Mouse (Mus musculus) adrenal gland, adult 8-10 months (tissue): Measurements from ENCODE around the gene Arid2. TPM values are rescaled to one million over a fixed set of nuclear protein-coding genes. Genes with fewer than 3 reads are reported as not detected.
"Not testable (repeated sequence)": the region's sequence is repeated elsewhere in the genome, so short reads cannot be mapped to it uniquely, and the experiment has no call there.

ENCODE experiments used
- DNase-seq: peaks from one replicate; pipeline ENCODE4 v3.0.0; 2022
- total RNA-seq, 4 experiments: library from RNA; stranded (reverse); gene quantifications; 2 replicates each; pipeline ENCODE4 v1.2.4; 2022

The Arid2 gene
- total RNA-seq: 10 to 100 TPM; 39.0 to 55.2 (median 46.1) TPM

DNA sequence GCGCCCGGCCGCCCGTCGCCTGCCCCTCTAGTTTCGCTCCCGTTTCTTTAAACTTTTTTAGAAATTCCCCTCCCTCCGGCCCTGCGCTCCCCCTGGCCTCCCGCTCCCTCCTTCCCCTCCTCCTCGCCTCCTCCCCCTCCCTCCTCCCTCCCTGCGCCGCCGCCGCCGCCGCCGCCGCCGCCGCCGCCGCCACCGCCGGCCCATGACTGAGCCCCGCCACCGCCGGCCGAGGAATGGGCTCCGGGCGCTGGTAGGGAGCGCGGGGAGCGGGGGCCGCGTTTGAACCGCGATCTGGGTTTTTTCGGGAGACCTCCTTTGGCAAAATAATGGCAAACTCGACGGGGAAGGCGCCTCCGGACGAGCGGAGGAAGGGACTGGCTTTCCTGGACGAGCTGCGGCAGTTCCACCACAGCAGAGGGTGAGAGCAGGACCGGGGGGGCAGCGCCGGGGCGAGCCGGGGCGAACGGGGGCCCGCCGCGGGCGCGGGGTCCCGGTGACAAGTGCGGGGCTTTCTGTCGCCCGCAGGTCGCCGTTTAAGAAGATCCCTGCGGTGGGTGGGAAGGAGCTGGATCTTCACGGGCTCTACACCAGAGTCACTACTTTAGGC, at the start of gene Arid2:
Gene Arid2 (plus strand): TSS at position 150 of the 607 bp plus-strand sequence.
- peak; percentile 60 for DNase-seq

DNA sequence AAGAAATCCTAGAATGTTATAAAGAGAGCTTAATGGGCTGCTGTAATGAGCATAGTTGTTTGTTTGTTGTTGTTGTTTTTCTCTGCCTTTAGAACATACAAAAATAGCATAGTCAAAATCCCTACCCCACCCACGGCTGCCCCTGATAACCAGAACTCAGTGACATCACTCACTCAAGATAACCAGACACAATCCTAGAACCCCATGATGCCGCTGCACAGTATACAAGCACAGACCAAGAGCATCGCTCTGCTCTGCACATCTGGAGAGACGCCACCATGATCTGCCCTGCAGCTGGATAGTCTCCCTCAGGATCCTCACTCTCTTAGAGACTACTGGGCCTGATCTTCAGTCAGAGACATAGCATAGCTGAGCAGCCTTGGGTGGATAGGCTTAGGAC, 49.2 kb upstream of the Arid2 start:
- no peak for DNase-seq

DNA sequence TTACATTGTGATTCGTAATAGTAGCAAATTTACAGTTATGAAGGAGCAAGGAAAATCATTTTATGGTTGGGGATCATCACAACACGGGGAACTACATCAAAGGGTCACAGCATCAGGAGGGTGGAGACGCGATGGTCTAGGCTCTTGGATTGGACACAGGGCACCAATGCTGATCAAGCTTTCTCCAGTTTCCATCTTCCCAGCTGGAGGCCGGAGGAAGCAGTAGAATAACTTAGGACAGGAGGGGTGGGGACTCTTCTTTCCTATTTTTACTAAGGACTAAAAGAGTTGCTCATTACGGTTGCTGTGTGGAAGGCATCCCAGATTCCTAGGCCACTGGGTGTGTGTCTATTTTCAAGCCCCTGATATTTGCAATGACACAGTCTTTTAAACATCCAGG, 43.1 kb upstream of the Arid2 start:
- DNase-seq: no peak

DNA sequence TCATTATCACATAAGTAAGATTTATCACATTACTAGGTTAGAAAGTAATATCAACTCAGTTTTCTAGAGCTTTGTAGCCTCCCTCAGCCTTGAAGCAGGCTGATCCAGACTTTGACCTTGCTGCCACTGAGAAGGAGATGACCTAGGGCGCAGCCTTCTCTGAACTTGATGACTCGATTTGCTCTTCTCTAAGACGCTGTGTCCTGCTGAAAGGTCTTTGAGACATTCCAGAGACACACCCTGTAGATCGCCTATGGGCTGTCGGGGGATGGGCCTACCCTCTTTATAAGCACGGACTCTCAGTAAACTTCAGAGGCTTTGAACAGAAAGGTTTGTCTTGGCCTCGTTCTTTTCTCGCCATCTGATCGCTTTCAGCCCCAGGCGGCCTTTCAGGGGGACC, 42.6 kb upstream of the Arid2 start:
- DNase-seq: not testable (repeated sequence)

DNA sequence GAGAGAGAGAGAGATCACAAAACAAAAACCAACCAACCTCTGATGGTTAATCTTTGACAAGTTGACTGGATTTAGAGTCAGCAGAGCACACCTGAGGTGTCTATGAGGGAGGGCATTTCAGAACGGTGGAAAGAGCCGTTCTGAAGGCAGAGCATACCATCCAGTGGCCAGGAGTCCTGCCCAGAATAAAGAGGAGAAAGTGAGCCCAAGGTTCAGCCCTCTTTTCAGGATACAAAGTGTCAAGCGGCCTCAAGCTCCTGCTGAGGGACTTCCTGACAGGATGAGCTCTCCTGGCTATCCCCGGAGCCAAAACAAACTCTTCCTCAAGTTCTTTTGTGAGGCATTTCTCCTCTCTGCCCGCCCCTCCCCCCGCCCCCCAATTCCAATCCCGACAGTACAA, 33.5 kb upstream of the Arid2 start:
- DNase-seq: no peak

DNA sequence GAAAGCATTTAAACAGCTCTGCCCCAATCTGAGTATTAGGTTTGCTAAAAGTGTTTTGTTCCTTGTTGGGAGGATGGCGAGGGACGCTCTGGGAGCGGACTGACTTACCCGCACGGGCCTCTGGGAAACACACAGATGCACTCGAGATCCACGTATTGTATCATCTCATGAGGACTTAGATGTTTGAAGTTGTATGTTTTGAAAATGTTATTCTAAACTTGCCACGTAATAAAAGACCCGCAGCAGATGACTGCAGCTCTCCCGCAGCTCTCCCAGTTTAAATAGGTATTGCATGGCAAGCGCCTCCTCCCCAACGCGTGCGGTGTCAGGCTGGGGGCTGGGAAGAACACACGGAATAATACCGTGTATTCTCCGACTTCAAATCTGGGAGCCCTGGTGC, 33.0 kb upstream of the Arid2 start:
- no peak for DNase-seq

DNA sequence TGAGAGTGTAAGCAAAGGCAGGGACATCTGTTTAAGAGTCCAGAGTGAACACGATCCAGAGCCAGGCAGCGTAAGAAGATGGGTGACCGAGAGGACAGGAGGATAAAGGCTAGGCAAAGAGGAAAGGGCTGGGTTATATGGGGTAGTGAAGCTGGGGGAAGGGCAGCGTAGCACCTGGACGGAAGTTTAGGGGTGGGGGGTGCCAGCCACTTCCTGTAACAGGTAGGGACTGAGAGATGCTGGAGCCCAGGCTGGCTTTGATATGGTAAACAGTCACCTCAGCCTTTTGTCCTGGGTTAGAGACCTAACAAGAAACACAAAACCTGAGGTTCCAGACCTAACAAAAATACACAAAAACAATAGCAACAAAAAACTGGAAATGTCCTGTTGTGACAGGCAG, 29.5 kb upstream of the Arid2 start:
- DNase-seq: no peak

DNA sequence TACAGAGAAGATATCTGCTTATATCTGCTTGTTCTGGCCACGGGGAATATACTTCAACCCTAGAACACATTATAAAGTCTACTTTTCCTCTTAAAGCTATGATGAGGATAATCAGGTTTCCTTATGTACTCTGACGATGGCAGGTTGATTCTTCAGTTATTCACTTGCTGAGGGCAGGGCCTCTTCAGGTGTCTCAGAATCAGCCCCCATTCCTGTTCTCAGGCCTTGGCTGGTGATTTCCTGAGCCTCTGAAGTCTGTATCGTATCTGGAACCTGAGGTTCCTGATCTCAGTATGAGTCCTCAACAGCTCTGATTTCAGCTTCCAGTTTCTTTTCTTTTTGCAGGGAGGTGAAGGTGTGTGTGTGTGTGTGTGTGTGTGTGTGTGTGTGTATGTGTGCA, 22.7 kb upstream of the Arid2 start:
- no peak for DNase-seq

DNA sequence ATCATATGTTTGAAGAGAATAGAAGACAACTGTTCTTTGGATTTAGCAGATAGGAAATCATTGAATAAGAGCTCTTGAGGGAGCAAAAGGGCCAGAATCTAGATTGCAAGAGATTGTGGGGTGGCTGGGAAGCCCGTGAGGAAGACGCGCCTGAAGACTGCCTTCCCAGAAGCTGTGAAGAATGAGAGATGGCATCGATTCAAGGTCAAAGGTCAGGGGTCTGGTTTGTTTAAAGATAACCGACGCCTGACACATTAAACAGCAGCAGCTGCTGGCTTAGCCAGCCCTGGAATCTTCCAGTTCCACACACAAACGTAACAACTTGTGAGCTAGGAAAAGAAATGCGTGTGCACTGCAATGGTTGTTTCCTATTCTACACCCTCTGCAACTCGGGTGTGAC, 19.4 kb upstream of the Arid2 start:
- no peak for DNase-seq

DNA sequence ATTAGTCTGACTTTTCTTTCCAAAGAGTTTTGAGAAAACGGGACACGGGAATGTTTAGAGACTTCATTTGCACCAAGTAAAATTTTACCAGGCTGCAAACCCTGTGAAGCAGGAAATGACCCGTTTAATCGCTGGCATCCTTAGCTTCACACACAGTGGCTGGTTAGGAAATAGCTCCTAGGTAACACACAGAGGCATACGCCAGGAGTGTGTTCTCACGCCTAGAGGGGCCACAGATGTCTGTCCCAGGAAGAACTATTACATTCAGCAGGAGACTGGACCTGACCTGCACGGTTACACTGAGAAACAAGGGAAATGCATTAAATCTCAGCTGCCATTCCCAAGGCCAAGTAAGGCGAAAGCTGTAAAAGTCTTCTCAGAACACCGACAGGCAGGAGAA, 18.7 kb upstream of the Arid2 start:
- DNase-seq: no peak

DNA sequence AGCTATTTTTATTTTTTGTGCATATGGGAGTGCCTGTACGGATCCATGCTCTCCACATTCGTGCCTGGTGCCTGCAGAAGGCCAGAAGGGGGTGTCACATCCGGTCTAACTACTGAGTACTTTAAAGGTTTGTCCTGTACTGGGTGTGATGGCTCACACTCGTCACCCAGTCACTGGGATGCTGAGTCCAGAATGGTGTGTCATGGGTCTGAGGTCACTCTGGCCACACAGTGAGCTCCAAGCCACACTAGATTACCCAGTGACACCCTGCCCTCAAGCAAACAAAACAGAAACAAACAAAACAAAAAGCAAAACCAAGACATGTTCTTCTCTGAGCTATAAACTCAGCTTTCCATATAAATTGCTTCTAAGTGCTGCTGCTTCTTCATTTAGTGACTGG, 17.9 kb upstream of the Arid2 start:
- DNase-seq: no peak

DNA sequence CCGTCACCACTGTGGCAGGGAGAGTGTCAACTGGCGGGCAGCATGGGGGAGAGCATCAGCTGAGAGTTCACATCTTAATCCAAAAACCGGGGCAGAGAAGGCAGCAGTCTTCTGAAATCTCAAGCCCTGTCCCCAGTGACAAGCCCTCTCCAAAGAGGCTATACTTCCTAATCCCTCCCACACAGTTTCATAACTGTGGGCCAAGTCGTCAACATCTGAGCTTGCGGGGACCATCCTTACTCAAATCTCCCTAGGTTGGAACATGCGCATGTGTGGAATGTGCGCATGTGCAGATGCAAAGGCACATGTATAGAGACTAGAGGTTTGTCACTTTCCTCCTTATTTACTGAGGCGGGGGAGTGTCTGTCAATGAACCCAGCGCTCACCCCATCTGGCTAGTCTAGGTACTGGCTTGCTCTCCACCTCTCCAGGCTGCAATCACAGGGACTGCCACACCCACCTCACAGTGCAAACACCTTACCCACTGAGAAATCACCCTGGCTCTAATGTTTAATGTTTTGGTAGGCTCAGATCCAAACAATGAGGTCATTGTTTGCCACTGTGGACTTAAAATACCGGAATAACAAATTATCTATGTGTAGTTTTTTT, 16.9 kb upstream of the Arid2 start:
- DNase-seq: no peak

DNA sequence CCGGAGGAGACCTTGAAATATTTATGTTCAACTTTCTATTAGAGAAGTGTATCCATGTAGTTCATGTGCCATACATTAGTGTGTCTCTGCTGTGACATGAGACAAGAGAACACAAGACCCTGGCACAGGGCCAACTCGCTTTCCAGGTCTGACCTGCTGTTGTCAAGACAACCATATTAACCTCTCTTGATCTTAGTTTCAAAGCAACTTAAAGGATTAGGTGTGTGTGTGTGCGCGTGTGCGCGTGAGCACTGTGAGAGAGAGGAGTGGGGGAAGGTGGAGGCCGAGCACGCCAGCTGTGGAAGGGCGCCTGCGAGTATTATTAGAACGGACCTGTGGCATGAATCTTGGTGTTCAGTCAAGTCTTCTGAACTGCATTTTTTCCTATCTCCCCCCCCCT, 15.0 kb upstream of the Arid2 start:
- DNase-seq: no peak

DNA sequence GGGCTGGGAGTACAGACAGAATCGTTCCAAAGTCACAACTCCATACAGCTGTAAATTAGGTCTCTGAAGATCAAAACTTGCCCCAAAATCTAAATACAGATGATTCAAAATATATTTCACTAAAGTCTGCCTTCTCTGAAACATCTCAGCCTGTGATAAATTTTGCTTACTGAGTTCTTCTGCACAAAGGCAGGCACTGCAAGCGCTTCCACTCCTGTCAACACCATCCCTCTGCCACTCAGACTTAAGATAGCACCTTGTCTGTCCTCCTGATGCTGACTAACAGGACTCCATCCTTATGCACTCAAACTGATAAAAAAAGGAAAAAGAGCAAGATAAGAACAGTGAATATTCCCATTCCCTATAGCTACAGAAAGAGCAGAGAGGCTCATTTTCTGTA, 13.0 kb upstream of the Arid2 start:
- no peak for DNase-seq

DNA sequence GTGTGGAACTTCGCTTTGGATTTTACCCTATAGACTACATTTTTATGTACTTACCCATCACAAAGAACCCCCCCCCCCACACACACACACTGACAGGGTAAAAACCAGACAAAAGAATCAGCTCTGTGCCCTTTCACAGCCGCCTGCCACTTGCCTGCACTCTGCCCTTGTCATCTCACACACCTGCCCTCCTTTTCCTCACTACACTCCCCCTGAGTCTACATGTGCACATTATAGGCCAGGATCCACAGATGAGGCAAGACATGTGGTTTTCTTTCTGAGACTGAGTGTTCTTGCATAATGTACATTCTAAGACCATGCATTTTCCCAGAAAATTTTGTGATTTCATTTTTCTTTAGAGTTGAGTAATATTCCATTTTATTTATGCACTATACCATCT, 12.1 kb upstream of the Arid2 start:
- no peak for DNase-seq

DNA sequence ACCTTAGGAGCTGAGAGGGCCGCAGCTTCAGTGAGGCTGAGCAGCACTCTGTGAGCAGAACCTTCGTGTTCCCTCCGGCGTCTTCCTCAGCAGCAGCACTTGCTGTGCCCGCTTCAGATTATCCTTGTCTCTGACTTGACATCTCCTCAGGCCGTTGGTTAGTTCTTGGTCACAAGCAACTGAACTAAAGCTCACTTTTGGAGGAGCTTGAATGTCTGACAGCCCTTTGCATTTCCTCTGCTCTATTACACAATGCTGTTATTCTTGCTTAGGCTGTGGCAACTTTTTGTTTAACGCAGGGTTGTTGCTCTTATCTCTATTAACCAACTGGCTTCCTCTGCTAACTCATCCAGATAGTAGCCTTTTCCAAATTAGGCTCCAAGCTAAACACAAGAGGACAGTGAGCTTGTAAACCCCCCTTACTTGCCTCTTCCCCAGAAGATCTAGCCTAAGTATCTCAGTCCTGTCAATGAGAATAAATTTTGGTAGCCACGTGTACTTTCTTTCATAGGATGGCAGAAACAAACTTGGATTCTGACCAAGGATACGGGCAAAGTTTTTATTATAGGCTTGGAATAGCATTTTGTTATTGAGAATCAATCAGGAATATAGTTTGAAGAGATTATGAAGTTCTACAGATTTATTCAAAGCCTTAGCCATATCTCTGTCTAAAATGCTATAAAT, 11.4 kb upstream of the Arid2 start:
- no peak for DNase-seq

DNA sequence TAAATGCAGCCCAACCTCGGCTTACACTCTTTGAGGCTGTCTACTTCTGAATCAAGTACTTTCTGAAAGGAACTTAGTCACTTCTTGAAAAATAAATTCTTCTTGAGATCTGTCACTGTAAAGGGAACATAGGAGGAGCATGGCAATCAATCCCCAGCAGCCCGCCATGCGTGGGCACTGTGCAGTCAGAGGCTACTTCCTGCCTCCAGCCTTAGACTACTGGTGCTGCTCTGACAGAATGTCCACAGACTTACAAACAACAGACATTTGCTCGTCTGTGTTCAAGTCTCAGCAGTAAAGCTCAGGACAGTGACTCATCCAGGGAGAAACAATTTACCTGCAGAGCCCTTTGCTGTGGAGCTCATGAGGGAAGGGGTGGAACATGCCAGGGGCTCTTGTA, 10.3 kb upstream of the Arid2 start:
- no peak for DNase-seq

DNA sequence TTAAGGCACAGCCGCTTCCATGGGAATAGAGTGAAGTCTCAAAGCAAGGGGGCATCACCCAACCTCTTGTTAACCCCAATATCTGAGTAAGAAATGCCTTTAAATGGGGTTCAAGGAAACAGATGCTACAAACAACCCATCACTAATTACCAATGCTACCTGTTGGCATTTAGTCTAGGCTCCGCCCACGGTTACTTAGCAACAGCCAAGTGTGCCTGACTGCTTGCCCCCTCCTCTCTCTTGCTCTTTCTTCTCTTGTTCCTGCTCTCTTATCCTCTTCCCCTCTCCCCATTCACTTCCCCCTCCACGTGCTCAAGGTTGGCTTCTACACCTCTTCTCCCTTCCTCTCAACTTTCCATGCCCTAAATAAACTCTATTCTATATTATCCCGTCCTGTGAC, 6.1 kb upstream of the Arid2 start:
- DNase-seq: no peak

DNA sequence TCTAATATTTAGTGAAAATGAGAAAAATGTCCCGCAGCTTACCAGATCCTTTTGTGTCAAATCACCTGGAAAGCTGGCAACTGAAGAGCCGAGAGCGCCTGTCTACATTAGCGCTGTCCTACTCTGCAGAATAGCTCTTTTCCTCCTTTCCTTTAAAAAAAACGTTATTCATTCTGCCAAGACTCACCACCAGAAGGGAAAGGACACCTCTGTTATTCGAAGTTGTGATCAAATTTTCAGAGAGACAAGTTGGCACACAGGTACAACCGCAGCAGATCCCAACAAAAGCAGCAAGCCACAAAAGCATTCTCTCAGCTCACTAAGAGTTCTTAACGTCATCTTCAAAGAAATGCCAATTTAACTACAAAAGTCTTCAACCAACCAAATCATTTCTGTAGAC, 4.2 kb upstream of the Arid2 start:
- DNase-seq: no peak

DNA sequence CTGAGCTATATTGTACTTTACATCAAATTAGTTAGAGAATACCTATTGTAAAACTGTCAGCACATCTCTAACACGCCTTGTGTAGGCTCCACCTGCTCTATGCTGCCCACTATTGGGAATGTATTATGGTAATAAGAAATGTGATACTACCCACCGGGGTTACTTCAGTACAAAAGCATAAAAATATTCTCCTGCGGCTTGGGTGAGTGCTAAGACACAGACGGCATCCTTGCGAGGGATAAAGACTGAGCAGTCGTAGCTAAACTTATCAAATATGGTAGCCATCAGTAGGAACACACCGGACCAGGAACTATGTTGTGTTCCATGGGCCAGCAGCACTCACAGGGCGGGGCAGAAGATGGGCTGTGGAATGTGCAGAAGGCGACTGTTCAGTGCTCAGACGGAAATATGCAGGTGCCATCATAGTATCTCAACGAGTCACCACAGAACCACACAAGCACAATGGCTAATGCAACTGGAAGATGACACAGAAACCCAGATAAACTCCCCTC, 3.3 kb upstream of the Arid2 start:
- peak; percentile 26 for DNase-seq

DNA sequence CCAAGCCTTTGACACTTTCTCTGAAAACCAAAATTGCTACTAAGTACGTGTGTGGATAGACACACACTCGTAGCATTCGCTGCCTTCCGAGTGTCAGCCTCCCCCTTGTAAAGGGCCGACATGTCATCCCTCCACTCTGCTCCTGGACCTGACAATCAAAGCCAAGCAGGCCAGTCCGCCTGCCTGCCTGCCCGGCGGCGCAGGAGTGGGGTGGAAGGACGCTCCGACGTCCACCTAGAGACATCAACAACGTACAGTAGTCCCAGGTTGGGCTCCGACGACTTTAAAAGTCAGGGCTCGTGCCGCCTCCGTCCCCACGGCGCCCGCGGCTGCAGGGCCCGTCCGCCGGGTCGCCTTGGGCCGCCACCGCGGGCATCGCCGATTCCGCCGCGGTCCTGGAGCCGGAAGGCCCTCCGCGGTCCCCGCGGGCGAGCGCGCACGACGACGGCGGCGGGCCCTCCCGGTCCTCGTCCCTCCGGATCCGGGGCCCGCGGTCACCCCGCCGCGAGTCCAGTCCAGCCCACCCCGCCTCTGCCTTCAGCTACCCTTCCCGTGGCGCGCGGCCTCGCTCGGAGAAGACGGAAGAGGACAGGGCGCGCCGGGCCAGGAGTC, 2.5 kb upstream of the Arid2 start:
- peak; percentile 31 for DNase-seq

DNA sequence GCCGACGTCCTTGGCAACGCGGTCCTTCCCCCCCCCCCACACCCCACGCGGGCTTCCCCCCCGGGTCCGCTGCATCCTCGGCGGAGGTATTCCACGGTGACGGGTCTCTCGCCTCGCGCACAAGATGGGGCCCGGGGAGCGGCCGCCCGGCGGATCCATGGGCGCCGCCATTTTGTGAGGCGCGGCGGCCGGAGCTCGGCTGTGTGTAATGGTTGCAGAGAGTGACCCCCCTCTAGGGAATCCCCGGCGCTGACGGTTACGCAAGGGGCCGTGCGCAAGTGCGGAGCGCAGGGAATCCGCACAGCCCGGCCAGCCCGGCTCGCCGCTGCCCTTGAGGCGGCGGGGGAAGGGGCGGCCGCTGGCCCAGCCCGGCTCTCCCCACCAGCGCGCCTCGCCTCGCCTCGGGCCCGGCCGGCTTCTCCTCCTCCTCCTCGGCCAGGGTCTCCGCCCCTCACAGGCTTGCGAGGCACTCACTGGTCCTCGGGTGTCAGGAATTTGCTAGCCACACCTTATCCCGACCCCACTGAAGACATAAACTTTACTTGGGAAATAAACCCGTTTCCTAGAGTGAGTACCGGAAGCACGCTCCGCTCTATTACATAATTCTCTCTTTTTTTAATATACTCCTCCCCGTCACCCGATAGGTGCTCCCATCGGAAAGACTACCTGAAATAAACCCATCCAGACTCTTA, 1.8 kb upstream of the Arid2 start:
- DNase-seq: peak; percentile 90
